Mouse (Mus musculus): ENCODE data around the gene Adh7.

Adh7 gene

DNA sequence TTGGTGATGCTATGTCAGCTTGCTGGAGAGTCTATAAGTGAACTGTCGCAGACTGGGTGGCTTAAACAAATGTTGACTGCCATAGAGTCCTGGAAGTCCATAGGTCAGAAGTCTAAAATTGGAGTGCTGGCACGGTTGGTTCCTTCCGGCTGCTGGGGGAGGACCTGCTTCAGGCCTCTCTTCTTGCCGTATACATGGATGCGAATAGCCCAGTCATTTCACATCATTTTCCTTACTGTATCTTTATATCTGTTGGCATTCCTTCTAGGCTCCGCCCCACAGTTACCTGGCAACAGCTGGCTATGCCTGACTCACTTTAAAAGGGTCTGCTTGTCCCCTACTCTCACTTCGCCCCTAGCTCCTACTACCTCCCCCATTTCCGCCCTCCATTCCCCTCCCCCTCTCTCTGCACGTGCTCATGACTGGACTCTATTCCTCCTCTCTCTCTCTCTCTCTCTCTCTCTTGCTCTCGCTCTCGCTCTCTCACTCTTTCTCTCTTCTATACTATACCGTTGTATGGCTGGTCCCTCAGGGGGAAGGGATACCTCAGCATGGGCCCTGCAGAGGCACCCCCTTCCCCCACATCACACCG, 6.9 kb downstream of the Adh7 start:
- no peak for DNase-seq (ENCODE audit: low spot score)

DNA sequence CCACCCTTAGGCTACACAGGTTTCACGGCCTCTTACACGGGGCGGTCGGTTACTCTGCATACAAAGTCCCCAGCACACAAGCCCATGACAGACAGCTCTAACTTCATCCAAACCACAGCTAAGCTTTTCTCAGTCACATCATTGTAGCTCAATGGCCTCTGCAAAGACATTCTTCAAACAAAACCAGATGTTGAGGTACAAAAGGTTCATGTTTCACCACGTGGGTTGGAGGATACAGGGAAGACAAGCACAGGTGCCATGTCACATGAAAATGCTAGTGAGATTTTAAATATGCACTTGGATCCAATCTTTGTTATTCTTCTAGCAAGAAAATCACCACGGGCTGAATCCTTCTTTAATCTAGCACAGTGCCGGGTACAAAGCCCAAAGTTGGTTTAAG, 7.8 kb downstream of the Adh7 start:
- no peak for DNase-seq (ENCODE audit: low spot score)

DNA sequence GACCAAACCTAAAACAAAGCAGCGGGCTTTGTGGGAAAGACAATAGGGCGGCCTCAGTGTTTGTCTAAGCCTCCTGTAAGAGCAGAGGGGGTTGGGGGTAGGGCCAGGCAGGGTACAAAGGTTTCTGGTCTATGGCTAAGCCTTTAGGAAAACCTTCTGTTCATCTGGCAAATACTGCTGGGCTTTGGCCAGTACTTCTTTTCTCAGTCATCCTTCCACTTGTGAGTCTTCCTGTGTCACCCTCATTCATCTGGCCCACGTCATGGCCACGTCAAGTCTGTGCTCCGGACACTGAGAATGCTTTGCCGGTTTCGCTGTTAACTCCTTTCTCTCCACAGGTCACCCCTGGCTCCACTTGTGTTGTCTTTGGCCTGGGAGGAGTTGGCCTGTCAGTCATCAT, 8.3 kb downstream of the Adh7 start:
- no peak for DNase-seq (ENCODE audit: low spot score)

DNA sequence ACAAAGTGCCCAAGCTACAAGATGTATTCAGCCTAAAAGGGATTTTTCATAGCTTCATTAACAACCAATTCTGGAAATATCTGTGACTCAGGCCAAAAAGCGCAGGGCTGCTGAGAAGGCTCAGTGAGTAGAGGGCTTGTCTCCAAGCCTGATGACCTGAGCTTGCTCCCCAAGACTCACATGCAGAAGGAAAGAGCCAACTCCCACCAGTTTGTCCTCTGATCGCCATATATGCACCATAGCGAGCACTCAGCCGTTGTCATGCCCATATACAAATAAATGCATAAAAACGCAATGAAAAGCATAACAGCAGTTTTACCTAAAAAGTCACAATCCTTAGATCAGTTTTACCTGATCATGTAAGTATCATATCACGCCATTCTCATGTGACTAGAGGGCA, 8.9 kb downstream of the Adh7 start:
- DNase-seq (ENCODE audit: low spot score) = no peak

DNA sequence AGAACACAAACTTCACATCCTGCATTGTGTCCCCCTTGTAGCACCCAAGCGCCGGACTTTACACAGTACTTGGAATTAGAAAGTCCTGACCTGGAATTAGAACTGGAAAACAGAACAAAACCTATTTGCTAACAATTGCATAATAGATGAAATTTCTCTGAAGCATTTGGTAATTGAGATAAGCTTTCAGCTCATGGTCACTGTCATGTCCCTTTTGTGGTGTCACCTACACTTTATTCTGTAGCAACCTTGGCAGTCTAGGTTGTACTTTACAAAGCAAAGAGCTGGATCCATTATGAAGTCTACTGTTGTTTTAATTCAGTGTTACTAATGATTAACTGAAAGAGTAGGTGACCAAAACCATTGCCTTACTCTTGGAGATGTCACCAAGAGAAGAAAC, 9.5 kb downstream of the Adh7 start:
- no peak for DNase-seq (ENCODE audit: low spot score)

DNA sequence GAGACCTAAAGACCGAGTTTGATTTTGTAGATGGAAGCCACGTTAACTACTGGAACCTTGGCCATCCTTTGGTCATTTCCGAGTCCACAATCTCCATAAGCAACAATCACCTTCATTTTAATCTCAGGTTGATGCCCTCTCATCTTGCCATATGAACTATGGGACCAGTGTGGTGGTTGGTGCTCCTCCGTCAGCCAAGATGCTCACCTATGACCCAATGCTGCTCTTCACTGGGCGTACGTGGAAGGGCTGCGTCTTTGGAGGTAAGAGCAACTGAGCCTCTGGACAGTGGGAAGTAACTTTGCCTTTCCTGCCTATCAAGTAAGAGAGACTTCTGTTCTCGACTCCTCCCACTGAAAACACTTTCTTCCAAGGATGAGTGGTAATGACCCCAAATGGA, 10.2 kb downstream of the Adh7 start:
- no peak for DNase-seq (ENCODE audit: low spot score)

DNA sequence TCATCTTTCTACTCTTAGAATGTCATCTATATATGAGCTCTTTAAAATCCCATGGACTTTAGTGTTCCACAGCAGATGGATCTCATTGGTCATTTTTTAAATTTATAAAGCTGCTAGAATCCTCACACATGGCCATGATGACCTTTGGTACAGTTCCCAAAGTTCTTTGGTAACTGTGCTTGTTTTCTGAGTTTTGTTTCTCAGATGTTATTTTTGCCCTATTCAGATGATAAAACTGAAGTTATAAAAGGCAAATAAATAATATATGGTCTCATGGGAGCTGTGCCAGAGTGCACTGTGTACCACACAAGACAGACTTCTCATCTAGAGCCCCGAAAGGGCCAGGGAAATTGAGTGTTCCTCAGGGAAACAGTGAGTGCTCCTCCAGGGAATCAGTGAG, 11.9 kb downstream of the Adh7 start:
- DNase-seq (ENCODE audit: low spot score) = no peak

DNA sequence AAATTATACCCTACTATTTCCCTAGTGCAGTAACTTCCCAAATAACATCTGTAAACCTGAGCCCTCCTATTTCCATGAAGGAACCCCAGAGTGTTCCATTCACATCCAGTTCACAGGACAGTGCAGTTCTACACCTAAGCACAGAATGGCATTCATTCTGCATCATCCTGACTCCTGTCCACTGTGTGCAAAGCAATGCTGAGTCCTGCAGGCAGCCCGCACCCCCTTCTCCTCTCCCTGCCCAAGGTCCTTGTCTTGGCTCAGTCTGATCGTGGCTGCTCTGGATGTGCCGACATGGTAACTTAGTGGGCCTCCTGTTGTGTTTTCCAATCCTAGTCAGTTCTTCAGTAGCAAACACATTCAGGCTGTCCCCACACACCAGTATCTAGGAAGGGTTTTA, 12.7 kb downstream of the Adh7 start:
- no peak for DNase-seq (ENCODE audit: low spot score)

DNA sequence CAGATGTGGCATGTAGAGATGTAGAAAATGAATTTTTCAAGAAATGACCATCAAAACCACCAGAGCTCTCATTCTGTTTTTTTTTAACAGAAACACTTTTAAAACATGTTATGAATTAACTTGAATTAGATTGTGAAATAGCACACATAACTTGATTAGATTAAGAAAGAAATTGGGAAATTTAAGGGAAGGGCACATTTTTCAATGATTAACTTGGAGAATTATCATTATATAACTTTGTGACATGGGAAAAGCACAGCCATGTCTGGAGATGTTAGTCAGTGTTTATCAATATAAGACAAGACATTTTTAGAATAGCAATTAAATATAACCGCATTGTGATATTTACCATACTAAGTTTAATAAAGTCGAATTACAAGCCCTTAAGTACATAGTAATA, 14.0 kb downstream of the Adh7 start:
- no peak for DNase-seq (ENCODE audit: low spot score)

DNA sequence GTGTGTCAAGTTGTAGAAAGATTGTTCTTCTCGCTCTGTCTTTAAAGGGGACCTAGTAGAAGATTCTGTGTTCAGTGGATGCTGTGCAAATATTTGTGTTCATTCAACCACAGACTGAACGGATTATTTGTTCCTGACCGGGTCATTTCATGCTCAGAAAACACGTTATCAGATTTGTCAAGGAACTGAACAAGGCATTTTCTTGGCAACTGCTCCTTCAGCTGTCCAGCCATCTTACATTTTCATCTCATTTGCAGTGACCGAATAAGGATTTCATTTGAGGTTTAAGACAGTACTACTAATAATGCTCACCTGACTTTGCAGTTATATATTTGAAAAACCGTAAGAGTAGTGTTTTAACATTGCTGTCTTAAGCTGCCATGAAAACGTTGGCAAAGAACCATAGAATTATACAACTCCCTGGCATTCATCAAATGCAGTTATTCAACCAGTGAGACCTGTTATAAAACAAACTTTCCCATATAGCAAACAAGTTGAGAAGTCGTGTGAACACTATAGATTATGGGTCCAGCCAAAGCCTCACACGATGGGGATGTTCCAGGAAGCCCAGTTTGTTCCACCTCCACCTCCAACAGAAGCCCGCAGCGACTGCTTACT, 19.1 kb downstream of the Adh7 start:
- DNase-seq (ENCODE audit: low spot score) = no peak

DNA sequence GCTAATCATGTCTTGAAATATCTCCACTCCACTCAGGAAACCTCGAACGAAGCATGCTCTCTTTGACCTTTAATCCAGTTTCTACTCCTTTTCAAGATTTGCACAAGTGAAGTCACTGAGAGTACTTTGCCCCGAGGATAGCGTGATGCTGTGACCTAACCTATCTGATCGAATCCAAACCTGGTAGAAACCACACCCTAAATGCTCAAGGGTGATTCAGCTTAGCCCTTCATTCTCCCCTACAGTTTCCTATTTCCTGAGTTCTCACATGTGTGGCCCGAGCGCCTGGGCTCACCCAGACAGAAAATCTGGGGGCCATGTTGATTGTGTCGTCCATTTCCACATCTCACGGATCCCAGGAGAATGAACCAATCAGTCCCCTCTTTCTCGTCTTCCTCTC, 20.5 kb downstream of the Adh7 start:
- DNase-seq (ENCODE audit: low spot score) = no peak

DNA sequence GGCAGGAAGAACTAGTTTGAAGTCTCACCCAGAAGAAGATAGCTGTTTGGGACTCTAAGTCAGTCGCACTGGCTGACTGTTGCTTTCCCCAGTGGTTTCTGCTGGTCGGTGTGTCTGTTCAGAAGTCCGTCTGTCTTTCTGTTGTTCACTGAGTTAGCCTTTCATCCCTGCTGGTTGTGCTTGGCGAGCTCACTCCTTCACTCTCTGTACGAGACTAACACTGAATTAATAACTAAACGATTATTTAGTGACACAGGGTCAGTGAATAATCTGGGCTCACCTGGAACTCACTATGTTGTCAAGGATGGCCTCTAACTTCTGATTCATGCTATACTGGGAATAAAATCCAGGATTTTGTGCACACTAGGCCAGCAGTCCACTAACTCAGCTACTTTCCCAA, 21.9 kb downstream of the Adh7 start:
- no peak for DNase-seq (ENCODE audit: low spot score)

DNA sequence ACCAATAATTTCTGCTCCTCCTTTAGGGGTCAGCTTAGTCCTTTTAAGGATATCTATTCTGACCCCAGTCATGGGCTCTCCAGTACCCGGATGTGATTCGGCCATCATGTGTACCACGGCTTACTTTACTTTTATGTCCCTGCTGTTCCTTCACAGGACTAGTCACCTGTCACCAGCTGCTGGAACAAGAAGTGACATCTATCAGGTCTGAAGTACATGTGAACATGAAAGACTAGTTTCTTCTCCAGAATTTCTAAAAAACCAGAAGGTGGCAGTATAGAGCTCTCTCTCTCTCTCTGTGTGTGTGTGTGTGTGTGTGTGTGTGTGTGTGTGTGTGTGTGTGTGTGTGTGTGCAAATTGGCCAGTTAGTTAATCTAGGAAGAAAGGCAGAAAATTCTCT, 22.9 kb downstream of the Adh7 start:
- DNase-seq (ENCODE audit: low spot score) = no peak

DNA sequence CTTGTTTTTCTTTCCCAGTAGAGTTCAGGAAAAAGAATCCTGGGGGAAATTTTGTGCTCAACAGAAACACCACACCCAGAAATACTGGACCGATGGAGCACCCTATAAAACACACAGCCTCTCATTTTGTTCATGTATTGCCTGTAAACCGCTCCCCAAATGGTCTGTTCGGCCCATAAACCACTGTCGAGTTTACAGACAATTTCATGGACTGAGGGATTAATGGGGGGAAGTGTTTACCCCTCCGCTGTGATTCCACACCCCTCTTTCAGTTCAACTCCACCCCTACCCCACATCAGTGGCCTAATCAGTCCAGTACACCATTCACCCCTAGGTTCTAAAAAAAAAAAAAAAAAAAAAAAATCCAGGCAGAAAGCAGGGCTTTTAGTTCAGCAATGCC, 23.4 kb downstream of the Adh7 start:
- no peak for DNase-seq (ENCODE audit: low spot score)

DNA sequence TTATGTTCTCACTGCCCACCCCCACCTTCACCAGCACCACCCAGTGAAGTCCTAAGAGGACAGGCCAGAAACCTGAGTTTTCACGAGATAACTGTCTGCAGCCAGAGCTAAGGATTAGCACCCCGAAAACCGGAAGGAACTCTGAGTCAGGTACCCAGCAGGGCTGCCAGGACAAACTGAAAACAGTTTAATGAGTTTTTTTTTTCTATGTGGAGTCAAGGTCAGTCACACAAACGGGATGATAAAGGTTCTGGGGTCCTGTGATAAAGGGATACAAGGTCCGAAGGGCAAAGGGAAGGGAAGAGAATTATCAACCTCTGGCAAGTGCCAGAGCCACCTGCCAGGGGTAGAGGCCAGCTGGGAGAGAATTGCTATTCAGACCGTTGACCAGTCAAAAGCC, 23.8 kb downstream of the Adh7 start:
- no peak for DNase-seq (ENCODE audit: low spot score)

DNA sequence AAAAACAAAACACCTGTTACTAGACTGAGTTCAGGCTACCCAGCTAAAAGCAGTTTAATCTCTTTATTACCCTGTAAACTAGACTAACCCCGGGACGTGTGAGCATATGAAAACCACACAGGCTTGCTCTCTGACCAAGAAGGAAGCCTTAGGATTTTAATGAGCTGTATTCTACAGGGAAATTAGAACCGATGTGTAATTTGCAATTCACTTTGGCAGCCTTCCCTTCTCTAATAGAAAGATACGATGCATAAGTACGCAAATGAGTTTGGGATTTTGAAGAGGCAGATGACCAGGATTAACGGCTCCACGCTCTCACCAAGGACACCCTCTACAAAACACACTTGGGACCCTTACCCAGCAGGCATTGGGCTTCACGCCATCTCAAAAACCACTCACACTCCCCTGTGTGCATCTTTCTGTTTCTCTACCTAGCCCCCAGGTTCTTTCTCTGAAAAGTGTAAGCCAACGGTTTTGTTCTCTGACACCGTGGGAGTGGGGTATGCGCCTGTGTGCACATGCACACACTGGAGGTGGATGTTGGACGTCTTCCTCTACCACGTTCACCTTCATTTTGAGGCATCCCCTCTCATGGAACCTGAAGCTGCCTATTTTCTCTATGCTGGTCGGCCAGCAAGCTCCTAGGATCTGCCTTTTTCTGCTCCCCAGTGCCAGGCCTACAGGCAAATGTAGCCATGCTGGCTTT, 24.6 kb downstream of the Adh7 start:
- no peak for DNase-seq (ENCODE audit: low spot score)

DNA sequence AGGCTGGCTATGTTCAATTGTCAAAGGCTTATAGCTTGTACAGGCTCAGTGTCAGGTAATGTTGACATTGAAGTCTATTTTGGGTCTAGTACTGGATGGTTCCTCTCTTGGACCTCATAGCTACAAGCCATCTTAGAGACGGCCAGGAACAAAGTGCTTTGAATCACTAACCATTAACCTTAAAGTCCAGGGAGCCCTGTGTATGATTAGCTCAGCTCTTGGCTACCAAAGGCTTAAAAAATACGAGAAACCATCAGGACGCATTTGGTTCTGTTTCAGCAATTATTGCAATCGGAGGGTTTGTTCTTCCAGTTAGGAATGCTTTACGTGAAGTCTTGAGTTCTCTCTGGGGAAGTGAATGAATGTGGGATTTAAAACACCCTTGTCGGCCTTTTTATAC, 25.4 kb downstream of the Adh7 start:
- no peak for DNase-seq (ENCODE audit: low spot score)

DNA sequence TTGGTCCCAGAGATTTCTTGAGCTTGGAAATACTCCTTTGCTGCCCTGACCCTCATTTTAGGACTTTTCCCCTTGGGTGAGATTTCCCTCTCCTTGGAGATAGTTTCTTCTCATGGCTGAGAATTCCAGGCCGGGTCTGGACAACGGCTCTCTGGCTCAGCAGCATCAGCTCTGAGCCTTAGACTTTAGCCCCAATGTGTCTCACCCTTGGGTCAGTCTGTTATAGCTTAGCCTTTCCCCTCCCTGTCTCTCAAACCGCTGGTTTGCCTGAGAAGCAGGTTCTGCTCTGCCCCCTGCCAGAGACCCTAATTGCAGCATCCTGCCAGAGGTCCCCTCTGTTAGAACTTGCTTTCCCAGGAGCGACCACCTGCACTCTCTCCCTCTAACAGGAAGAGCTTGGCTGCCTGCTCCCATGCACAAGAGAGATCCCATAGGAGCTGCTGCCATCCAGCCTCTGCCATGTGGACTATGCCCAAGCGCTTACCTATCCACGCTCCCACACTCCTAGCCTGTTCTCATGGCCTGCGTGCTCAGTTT, 26.8 kb downstream of the Adh7 start:
- DNase-seq (ENCODE audit: low spot score) = no peak

DNA sequence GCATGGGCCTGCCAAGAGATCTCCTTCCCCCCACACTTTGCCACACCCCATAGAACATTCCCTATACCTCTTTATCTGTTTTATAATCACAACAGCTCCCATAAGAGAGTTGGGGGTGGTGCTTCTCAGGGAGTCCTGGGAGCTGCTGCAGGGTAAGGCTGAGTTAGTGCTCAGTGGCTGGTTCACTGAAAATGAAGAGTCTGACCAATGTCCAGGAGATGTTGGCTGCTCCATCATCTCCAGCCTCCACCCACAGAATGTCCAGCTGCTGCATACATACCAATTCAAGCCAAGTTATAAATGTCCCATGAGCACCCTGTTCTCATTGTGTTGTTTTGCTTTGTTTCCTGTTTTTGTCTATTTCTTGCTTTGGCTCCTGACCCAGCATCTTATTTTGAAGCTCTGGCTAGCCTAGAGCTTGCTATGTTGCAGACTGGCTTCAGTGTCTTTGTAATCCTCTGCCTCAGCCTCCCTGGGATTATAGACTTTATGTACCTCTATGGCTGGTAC, 29.0 kb downstream of the Adh7 start:
- DNase-seq (ENCODE audit: low spot score) = no peak

DNA sequence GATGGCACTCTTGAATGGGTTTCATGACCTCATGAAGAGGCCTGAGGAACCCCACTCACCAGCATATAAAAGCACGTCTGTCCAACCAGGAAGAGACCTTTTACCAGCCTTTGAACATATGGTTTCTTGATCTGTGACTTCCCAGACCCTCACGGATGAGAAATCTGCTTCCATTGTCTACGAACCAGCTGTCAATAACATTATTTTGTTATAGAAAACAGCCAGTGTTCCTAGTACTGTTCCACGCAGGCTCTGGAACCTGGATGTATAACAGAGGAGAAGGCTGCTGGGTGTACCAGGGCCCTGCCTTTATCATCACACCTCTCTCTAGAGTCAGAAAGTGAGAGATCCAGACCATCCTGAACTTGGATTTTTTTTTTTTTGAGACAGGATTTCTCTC, 29.7 kb downstream of the Adh7 start:
- DNase-seq (ENCODE audit: low spot score) = no peak

DNA sequence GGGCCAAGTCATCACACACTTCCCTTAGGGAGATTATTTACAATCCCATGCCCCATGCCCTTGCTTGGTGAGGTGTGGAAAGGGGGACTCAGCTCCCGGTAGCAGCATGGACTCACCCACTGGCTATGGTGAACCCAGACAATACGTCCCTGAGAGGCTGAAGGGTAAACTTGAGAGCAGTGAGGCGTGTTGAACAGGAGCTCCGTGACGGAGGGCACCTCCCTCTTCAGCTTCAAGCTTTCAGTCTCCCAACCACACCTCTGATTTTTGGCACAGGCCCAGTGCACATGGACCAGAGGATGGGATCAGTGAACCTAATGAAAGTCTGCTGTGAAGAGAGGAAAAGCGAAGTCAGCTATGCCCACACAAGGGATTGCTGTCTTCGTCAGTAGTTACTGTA, 30.5 kb downstream of the Adh7 start:
- no peak for DNase-seq (ENCODE audit: low spot score)

DNA sequence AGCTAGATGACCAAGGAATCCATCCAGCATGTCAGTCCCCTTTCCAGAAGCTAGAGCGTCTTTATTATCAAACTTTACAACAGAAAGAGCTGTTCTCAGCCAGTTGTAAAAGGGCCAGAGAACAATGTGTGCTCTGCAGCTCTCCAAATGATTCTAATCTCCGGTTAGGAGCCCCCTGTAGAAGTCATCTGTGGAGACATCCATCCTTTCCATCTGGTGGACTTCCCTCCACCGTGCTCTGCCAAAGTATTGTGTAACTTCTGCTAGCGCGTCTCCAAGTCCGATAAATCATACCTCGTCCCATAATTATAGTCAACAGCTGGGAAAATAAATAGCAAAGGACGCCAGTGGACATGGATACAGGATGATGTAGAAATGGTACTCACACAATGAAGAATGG, 31.2 kb downstream of the Adh7 start:
- DNase-seq (ENCODE audit: low spot score) = peak; percentile 56

DNA sequence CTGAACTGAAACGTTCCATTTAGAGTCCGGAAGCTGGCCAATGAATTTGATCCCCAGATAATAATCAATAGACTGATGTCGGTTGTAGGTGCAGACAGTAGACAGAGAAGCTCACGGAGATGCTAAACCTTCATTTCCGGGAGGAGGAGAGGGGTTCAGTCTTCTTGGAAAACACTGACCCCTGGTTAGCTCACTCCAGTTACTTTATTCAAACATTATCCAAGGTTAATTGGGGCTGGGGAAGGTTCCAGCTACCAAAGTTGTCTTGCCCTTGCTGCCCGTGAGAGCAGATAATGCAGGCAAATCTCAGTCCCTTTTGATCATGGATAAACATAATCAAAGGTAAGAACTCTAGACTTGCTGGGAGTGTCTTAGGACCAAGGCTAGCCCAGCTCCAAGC, 33.6 kb downstream of the Adh7 start:
- no peak for DNase-seq (ENCODE audit: low spot score)

DNA sequence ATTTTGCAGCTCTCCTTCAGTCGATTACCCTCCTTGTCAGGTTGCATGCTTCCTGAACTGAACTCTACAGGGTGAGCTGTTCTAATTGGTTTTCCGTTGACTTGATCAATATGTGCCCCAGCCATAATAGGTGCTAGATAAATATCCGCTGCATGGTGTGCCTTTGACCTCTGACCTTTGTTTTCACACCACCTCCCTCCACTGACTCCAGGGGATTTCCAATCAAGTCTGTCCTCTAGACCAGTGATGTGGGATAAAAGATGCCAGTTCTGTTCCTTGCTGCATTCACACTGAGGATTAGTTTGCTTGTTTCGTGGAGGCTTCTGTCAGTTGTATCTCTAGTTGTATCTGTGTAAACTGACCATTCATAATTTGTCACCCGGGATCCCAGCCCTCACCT, 36.6 kb downstream of the Adh7 start:
- no peak for DNase-seq (ENCODE audit: low spot score)

Measured in ovary, postnatal 14 days (tissue).